Mouse (Mus musculus) stomach, postnatal 0 days (tissue): ENCODE data around the gene Slc4a4.

ENCODE experiments used
- CTCF ChIP-seq: IDR thresholded peaks from 2 replicates; pipeline ENCODE4 v1.5.1; 2016; ENCODE audit warnings: antibody characterized with exemption, low read depth, mild to moderate bottlenecking, moderate library complexity
- EP300 ChIP-seq: optimal IDR thresholded peaks from 2 replicates; pipeline ENCODE3; 2016; ENCODE audit warnings: antibody characterized with exemption

- no peak for TF ChIP-seq CTCF
- no peak for TF ChIP-seq EP300
These were observed 332.1 kb downstream of the Slc4a4 start for GRCm38 (mm10) chr5:89218709-89219108.
